Mouse (Mus musculus) adrenal gland, postnatal 14 days (tissue): ENCODE results near the gene Tmbim4. TPM values are rescaled to one million over a fixed set of nuclear protein-coding genes. Genes with fewer than 3 reads are reported as not detected.

Experiments used
- DNase-seq: peaks from one replicate; pipeline ENCODE4 v3.0.0; 2021; ENCODE audit warnings: mixed read lengths
- total RNA-seq: library from RNA; stranded (reverse); gene quantifications from 2 replicates; pipeline ENCODE4 v1.2.3, GENCODE M21; 2021

Tmbim4 gene
- total RNA-seq, 1 experiment from 2014 or later, result 114 TPM

- no peak for DNase-seq
Observed at GRCm38 (mm10) chr10:120245681-120246080, 44.3 kb downstream of the Tmbim4 start.

GRCm38 (mm10) chr10:120246994-120247750 is 45.8 kb downstream of the Tmbim4 start:
- peak; percentile 45 for DNase-seq

DNA sequence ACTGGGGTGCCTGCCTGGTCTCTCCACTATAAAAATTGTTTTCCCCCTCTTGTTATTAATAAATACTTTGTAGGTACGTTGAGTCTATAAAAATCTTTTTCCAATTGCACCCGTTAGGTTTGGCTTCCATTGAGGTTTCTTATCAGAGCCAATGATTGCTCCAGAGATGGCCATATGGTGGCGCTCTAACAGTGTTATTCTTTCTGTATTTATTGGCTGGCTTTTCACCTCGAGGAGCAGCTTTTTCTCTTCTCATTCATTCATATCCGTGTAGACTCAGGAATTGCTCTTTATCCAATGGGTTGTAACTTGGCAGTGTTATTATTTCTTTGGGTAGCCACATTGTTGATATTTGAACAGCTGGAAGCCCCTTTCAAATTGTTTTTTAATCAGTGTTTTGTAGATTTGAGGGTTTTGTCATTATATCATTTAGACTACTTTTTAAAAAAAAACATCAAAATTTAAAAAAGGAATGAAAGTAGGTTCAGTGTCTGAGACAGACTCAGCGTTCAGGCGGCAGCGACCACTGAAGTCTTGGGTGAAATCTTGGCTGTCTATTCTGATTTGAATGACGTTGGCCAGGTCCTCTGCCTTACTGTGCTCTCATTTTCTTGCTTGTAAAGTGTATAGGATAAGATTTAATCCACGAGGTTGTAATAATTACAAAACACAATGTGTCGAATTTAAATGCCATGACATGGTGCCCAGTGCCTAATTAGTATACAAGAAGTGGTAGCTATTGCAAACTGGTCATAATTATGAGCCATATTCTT is 49.7 kb downstream of the Tmbim4 start:
- peak; percentile 17 for DNase-seq

GRCm38 (mm10) chr10:120251791-120252190 is 50.4 kb downstream of the Tmbim4 start:
- DNase-seq, result no peak

- no peak for DNase-seq
Observed at GRCm38 (mm10) chr10:120252800-120253199, 51.4 kb downstream of the Tmbim4 start.

- peak; percentile 67 for DNase-seq
Observed at GRCm38 (mm10) chr10:120257231-120257630, 55.8 kb downstream of the Tmbim4 start.

- no peak for DNase-seq
Observed at GRCm38 (mm10) chr10:120267790-120268189, 66.4 kb downstream of the Tmbim4 start.

- peak; percentile 14 for DNase-seq
Observed at GRCm38 (mm10) chr10:120269946-120270345, 68.6 kb downstream of the Tmbim4 start.

DNA sequence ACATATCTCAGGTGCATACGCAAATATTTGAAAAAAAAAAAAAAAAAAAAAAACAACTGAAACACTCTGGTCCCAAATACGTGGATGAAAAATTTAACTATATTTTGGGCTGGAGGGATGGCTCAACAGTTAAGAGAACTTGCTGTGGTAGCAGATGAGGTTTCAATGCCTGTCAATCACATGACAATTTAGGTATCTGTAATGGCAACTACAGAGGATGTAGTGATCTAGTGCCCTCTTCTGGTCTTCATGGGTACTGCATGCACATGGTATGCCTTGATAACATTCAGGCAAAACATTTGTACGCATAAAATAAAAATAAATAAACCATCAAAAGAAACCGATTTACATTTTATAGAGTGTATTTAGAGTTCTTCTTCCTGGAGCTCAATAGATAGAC is 69.4 kb downstream of the Tmbim4 start:
- peak; percentile 67 for DNase-seq

DNA sequence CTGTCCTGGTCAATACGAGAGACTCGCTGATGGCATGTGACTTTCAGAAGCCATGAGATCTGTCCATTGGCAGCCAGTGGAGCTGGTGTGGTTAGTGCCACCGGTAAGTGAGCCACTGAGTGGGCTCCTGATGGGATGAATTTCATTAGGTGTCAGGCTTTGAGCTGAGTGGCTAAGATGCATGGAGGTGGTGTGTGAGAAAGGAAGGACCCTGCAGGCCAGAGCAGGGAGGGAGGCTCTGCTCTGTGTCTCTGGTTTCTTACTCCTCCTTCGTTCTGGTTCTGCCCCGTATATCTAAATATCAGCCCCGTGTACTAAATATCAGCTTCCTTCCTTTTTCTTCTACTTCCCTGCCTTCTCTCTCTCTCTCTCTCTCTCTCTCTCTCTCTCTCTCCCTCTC is 69.9 kb downstream of the Tmbim4 start:
- no peak for DNase-seq

DNA sequence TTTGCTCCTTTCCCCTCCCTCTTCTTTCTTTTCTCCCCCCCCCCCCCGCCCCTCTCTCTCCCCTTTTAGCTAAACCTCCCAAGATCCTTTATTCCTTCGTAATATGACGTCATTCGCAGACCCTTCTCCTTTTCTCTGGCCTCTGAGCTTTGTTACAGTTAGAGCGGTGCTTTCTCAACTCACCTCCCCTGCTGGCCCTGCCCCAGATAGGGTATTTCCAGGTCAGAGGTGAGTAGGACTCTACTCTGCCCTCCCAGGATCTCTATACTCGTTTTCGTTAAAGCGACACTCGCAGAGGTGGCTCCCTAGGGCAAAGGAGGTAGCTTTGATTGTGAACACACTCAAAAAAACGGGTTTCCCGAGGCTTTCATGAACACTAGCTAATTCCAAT is 70.5 kb downstream of the Tmbim4 start:
- no peak for DNase-seq

DNA sequence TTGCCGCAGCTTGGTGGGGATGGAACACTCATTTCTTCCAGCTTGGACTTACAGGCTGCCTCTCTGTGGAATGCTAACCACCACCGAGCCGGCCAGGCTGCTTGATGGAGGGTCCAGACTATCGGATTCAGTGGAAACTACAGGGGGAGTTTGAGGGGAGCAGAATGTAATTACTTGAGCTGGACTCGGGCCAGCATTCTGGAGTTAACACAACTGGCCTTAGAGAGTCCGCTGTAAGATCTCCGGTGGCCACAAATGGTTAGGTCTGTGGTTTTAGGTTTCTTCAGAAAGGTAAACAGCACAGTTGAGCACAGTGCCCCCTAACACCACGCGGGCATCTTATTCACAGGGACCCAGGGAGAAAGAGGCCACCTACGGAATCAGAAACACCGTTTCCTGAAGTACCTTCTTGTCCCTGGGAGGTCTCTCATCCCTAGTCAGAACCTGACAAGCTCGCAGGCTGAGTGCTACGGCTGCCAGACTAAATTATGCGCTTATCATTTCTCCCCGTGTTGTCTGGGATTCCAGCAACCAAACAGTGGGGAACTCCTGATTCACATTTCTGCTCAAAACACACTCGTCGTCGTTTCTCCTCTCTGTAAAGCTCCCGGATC is 71.0 kb downstream of the Tmbim4 start:
- no peak for DNase-seq

- DNase-seq, result no peak
Observed at GRCm38 (mm10) chr10:120273335-120273734, 71.9 kb downstream of the Tmbim4 start.

Other genes with a start within 250 kb of the Tmbim4 start
- gene Helb, start 88.6 kb upstream of the Tmbim4 start, total RNA-seq, result 9.6 and 14.2 TPM in 2 replicates
- gene Irak3, start 540 bp downstream of the Tmbim4 start, total RNA-seq, result 3.3 and 6.5 TPM in 2 replicates
- 30.3 and 37.1 TPM in 2 replicates for gene Llph, start 25.5 kb downstream of the Tmbim4 start, total RNA-seq